Mouse (Mus musculus): ENCODE data around the gene Rrp12.
"Not testable (repeated sequence)": the region's sequence is repeated elsewhere in the genome, so short reads cannot be mapped to it uniquely, and the experiment has no call there.

Rrp12 gene

DNA sequence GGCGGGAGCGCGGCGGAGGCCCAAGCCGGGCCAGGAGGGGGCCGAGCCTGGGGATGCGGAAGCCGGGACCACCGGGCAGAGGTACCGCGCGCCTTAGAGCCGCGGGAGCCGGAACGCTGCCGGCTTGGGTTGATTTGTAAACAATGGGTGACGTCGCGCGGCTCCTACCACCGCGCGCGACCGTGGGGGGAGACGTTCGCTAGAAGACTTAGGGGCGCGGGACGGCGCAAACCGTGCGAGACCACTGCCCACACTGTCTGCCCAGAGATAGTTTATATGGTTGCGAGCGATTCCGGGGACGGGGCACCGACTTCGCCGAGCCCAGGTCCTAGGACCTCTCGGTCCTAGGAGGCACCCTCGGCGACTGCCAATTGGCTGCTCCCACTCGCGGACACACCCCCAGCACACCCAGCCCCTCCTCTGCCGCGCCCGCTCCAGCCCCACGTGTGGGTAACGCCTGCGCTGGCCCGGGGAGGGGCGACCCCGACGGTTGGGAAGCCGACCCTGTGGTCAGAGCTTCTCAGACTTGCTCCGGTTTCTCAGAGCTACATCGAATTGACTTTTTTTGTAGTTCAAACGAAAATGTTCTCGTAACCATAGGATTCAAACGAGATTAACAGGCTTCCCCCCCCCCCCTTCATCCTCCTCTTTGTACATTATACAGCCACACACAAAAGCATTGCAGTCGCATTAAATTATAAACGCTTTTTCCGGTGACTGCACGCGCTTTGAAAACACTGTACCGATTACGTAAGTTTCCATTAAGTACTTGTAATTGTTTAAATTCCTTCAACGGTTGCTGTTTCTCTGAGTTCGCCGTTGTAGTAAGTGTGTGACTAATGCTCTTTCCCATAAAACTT, 47.8 kb downstream of the Rrp12 start, which contains the start of gene Frat2:
Gene Frat2, minus strand, starts transcription at position 141 of the 860 bp plus-strand sequence.
- DNase-seq (ENCODE audit: low read depth, low spot score) = peak; percentile 88

DNA sequence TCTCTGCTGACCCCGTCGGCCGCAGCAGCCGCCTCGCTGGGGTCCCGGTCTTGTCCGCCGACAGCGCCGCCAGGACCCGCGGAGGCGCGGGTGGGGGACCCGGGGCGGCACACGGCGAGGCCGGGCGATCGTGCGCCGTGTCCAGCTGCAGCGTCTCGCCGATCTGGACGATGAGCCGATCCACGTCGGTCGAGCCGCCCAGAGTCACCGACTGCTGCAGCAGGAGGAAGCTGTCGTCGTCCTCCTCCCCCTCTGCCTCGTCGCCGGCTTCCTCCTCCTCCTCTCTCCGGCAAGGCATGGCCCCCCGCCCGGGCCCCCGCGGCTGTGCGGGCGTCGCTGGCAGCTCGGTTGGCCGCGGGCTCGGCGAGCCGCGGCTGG, 48.4 kb downstream of the Rrp12 start:
- DNase-seq (ENCODE audit: low read depth, low spot score) = not testable (repeated sequence)

- peak; percentile 37 for DNase-seq (ENCODE audit: low read depth, low spot score)
These were observed 48.8 kb downstream of the Rrp12 start for GRCm38 (mm10) chr19:41847091-41847581.

GRCm38 (mm10) chr19:41846366-41847090, 49.4 kb downstream of the Rrp12 start:
- no peak for DNase-seq (ENCODE audit: low read depth, low spot score)

GRCm38 (mm10) chr19:41844345-41844744, 51.6 kb downstream of the Rrp12 start:
- DNase-seq (ENCODE audit: low read depth, low spot score) = peak; percentile 26

- no peak for DNase-seq (ENCODE audit: low read depth, low spot score)
These were observed 53.3 kb downstream of the Rrp12 start for GRCm38 (mm10) chr19:41842706-41843105.

- no peak for DNase-seq (ENCODE audit: low read depth, low spot score)
These were observed 53.8 kb downstream of the Rrp12 start for GRCm38 (mm10) chr19:41842196-41842595.

DNA sequence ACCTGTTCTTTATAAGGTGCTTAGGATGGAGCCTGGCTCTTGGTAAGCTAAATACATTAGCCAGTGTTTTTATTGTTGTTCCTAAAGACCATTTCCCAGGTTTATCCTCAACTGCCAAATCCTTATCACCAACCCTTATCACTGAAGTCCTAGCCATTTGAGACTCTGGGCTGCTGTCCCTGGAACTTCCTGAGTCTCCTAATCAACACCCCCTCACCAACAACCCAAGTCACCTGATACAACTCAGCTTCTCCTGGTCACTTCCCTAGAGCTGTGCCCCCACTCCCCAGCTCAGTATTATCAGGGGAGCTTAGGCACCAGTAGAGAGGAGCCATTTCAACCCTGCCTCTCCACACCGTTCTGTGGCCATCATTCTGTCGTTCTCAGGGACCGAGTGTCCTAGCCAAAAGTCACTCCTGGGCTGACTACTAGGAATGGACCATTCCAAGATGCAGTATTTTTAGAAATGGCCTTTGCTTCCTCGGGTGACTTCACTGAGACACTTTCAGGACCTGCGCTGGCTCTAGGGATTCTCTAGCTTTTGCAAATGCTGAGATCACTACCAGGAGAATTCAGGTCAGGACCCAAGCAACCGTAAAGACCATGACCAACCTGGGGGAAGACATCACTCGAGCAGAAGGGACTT, 54.7 kb downstream of the Rrp12 start:
- no peak for DNase-seq (ENCODE audit: low read depth, low spot score)

- no peak for DNase-seq (ENCODE audit: low read depth, low spot score)
These were observed 56.3 kb downstream of the Rrp12 start for GRCm38 (mm10) chr19:41839685-41840084.

- no peak for DNase-seq (ENCODE audit: low read depth, low spot score)
These were observed 57.2 kb downstream of the Rrp12 start for GRCm38 (mm10) chr19:41838808-41839207.

DNA sequence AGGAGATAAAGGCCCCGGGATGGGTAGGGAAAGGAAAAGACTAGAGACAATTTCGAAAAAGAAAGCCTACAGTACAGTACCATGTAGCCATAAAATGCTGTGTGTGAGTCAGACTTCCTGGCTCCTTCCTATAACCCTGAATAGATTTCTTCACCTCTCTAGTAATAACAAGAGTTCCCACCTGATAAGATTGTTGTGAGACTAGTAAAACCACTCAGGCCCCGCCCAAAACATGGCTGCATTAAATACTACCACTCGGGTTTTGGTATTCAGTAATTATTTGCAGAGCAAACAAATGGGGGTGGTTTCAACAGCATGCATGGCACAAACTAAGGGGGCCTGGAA, 58.1 kb downstream of the Rrp12 start:
- no peak for DNase-seq (ENCODE audit: low read depth, low spot score)

GRCm38 (mm10) chr19:41837194-41837916, 58.6 kb downstream of the Rrp12 start:
- DNase-seq (ENCODE audit: low read depth, low spot score) = no peak

GRCm38 (mm10) chr19:41836719-41837118, 59.3 kb downstream of the Rrp12 start:
- DNase-seq (ENCODE audit: low read depth, low spot score) = no peak

- DNase-seq (ENCODE audit: low read depth, low spot score) = no peak
These were observed 60.2 kb downstream of the Rrp12 start for GRCm38 (mm10) chr19:41835816-41836215.

DNA sequence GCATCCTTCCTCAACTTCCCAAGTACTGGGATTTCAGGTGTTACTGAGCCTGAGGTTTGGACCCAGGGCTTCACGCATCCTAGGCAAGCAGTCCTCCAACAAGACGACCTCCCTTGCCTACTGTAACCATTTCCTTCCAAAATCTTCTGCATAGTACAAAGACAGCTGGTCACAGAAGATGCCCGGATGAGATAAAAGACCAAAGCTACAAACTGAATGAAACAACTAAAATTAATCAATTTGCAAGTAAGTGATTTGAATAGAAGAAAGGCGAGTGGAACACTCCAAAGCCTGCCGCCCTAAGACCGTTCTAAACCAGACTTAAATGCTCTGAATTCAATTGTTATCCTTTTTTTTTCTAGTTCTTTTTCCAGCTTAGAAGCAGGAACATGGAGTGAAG, 60.6 kb downstream of the Rrp12 start:
- no peak for DNase-seq (ENCODE audit: low read depth, low spot score)

- no peak for DNase-seq (ENCODE audit: low read depth, low spot score)
These were observed 63.3 kb downstream of the Rrp12 start for GRCm38 (mm10) chr19:41832501-41833201.

GRCm38 (mm10) chr19:41831718-41832391, 64.1 kb downstream of the Rrp12 start:
- DNase-seq (ENCODE audit: low read depth, low spot score) = no peak

GRCm38 (mm10) chr19:41831101-41831570, 64.8 kb downstream of the Rrp12 start:
- DNase-seq (ENCODE audit: low read depth, low spot score) = no peak

DNA sequence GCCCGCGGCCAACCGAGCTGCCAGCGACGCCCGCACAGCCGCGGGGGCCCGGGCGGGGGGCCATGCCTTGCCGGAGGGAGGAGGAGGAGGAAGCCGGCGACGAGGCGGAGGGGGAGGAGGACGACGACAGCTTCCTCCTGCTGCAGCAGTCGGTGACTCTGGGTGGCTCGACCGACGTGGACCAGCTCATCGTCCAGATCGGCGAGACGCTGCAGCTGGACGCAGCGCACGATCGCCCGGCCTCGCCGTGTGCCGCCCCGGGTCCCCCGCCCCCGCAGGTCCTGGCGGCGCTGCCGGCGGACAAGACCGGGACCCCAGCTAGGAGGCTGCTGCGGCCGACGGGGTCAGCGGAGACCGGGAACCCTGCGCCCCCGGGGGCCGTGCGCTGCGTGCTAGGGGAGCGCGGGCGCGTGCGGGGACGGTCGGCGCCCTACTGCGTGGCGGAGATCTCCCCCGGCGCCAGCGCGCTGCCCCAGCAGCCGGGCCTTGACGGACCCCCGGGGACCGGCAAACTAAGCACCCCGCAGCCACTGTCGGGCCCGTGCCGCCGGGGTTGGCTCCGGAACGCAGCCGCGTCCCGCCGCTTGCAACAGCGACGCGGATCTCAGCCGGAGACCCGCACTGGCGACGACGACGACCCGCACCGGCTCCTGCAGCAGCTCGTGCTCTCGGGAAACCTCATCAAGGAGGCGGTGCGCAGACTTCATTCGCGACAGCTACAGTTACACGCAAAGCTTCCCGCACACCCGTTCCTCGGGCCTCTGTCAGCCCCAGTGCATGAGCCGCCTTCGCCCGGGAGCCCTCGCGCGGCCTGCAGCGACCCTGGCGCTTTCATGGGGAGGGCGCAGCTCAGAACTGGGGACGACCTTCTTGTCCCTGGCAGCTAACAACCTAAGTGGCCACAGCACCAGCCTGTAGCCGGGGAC, 65.6 kb downstream of the Rrp12 start:
- DNase-seq (ENCODE audit: low read depth, low spot score) = no peak

All from 3T3-L1 (cell line).